Mouse (Mus musculus) forebrain, postnatal 0 days (tissue): Measurements from ENCODE around the gene Taf3. TPM values are rescaled to one million over a fixed set of nuclear protein-coding genes. Genes with fewer than 3 reads are reported as not detected.

ENCODE experiments used
- ATAC-seq: fragments of 200-750 bp; cut with Nextera tagmentation; 2 replicates; pipeline ENCODE4 v1.8.0; 2017; ENCODE audit warnings: mild to moderate bottlenecking, moderate library complexity
- DNase-seq: peaks from one replicate; pipeline ENCODE4 v3.0.0-alpha.2; 2015
- H3K27ac ChIP-seq: fragments of 300-500 bp; sonication (generic); 2 replicates; pipeline ENCODE4 v1.5.1; 2014; ENCODE audit warnings: low read depth, mild to moderate bottlenecking, antibody characterized with exemption, low read length, moderate library complexity, mixed read lengths
- H3K27me3 ChIP-seq: fragments of 300-500 bp; sonication (generic); 2 replicates; pipeline ENCODE4 v1.6.1; 2014; ENCODE audit warnings: mild to moderate bottlenecking, low read length, mixed read lengths; ENCODE audit not compliant: insufficient read depth
- H3K36me3 ChIP-seq: fragments of 300-500 bp; sonication (generic); 2 replicates; pipeline ENCODE4 v1.6.1; 2014; ENCODE audit warnings: mild to moderate bottlenecking, moderate library complexity; ENCODE audit not compliant: insufficient read depth
- H3K4me1 ChIP-seq: fragments of 300-500 bp; sonication (generic); 2 replicates; pipeline ENCODE4 v1.6.1; 2014; ENCODE audit warnings: antibody characterized with exemption; ENCODE audit not compliant: insufficient read depth
- H3K4me2 ChIP-seq: fragments of 300-500 bp; sonication (generic); 2 replicates; pipeline ENCODE4 v1.6.1; 2014; ENCODE audit warnings: low read depth, mild to moderate bottlenecking, moderate library complexity
- H3K4me3 ChIP-seq: fragments of 300-500 bp; sonication (generic); 2 replicates; pipeline ENCODE4 v1.5.1; 2014; ENCODE audit warnings: low read depth, low read length, mixed read lengths
- H3K9ac ChIP-seq: fragments of 300-500 bp; sonication (generic); 2 replicates; pipeline ENCODE4 v1.6.1; 2014; ENCODE audit warnings: mild to moderate bottlenecking
- H3K9me3 ChIP-seq: fragments of 300-500 bp; sonication (generic); 2 replicates; pipeline ENCODE4 v1.6.1; 2016; ENCODE audit warnings: low read length
- CTCF ChIP-seq: sonication (generic); IDR thresholded peaks from 2 replicates; pipeline ENCODE4 v1.5.1; 2016; ENCODE audit warnings: antibody characterized with exemption, control low read depth, low read depth
- WGBS: fragments of 180-500 bp; shearing (Covaris S2); extraction: QIAGEN DNeasy Blood & Tissue Kit; methylation state at CpG from one replicate; pipeline ENCODE4 v1.1.7; 2014; 5-methylcytosine and 5-hydroxymethylcytosine counted together
- polyA plus RNA-seq: library from polyadenylated mRNA; unstranded; fragments of >200 nt; fragmentation: Nextera tagmentation; extraction: Ambion mirVana; gene quantifications from 2 replicates; pipeline ENCODE4 v1.2.1, GENCODE M21; 2015
- total RNA-seq: library from RNA; depleted of rRNA; stranded (reverse); fragments of >200 nt; gene quantifications from 2 replicates; pipeline ENCODE4 v1.2.3, GENCODE M21; 2014

Gene Taf3
- total and polyA plus RNA-seq, 2 experiments from 2014 or later = 3.5 to 9.6 TPM

DNA sequence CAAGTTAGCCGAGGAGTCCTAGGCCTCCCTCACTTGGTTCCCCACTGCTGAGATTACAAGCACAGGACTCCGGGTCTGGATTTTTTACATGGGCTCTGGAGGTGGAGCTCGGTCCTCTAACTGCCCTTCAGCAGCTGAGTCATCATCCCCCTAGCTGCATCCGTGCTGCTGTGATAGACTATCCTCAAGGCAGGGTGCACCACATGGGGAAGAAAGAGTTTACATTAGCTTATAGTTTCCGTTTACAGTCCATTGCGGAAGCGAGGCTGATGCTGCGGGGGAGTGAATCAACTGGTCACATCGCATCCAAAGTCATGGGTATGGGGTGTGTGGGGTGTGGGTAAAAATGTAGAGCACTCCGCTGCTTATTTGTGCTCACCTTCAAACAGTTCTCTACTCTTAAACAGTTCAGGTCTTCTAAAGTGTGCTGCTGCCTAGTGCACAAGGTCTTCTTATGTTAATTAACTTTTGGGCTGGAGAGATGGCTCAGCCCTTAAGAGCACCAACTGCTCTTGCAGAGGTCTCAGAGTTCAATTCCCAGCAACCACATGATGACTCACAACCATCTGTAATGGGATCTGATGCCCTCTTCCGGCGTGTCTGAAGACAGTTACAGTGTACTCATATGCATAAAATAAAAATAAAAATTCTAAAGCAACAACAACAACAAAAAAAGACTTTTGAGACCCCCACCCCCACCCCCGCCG is 144.4 kb downstream of the Taf3 start:
- H3K4me1 ChIP-seq = no peaks in the 10 kb centered on the region
- 76% methylated on average over 14 of the region's 14 CpGs for WGBS
- no peak for TF ChIP-seq CTCF
- no peak for DNase-seq
- no peaks in the 10 kb centered on the region for H3K9me3 ChIP-seq
- H3K4me3 ChIP-seq = no peak overlapping the region
- ATAC-seq = no peak
- H3K9ac ChIP-seq = no peak overlapping the region
- H3K27me3 ChIP-seq = peaks cover 13% of the 10 kb centered on the region
- H3K27ac ChIP-seq = no peak overlapping the region
- H3K36me3 ChIP-seq = no peaks in the 10 kb centered on the region
- no peak overlapping the region for H3K4me2 ChIP-seq

DNA sequence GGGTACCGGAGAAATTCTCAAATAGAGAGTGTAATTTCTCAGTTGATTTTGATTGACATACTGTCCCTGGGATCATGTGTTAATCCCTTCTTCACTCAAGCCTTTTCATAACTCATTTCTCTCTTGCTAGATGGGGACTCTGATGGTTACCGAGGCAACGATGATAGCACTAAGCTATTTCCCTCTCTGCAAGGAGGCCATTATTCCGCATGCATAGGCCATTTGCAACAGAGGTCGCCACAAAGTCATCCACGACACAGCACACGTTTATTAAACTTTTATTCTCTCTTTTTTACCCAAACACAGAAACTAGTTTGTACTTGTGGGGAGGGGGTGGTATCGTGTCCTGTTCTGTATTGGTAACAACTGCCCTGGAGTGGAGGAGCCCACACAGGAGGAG is 150.6 kb downstream of the Taf3 start:
- no peak overlapping the region for H3K4me3 ChIP-seq
- H3K27ac ChIP-seq = no peak overlapping the region
- H3K27me3 ChIP-seq = peaks cover 68% of the 10 kb centered on the region
- H3K36me3 ChIP-seq = no peaks in the 10 kb centered on the region
- ATAC-seq (peak; percentile 53; the same call in 1 of the 2 replicates), DNase-seq (no peak)
- H3K4me2 ChIP-seq = no peak overlapping the region
- H3K9me3 ChIP-seq = no peaks in the 10 kb centered on the region
- no peak overlapping the region for H3K9ac ChIP-seq
- 1% methylated on average over 8 of the region's 8 CpGs for WGBS
- no peaks in the 10 kb centered on the region for H3K4me1 ChIP-seq
- TF ChIP-seq CTCF = no peak

GRCm38 (mm10) chr2:9896097-9896770 is 152.2 kb downstream of the Taf3 start:
- DNase-seq (no peak), ATAC-seq (no peak)
- TF ChIP-seq CTCF = no peak
- 2% methylated on average over 22 of the region's 22 CpGs for WGBS
- Histone ChIP-seq H3K4me1 (no peaks in the 10 kb centered on the region), H3K27ac (no peak overlapping the region), H3K36me3 (no peaks in the 10 kb centered on the region), H3K9me3 (no peaks in the 10 kb centered on the region), H3K9ac (no peak overlapping the region), H3K4me2 (no peak overlapping the region), H3K27me3 (peaks cover 76% of the 10 kb centered on the region), H3K4me3 (0 out of 2 replicates have a peak overlapping the region, but pooled peaks have one; percentile 5)

- no peaks in the 10 kb centered on the region for H3K9me3 ChIP-seq
- no peak overlapping the region for H3K9ac ChIP-seq
- H3K4me2 ChIP-seq = no peak overlapping the region
- no peak overlapping the region for H3K4me3 ChIP-seq
- ATAC-seq (no peak), DNase-seq (peak; percentile 13)
- no peaks in the 10 kb centered on the region for H3K36me3 ChIP-seq
- H3K4me1 ChIP-seq = no peaks in the 10 kb centered on the region
- WGBS = 1% methylated on average over 19 of the region's 19 CpGs
- H3K27me3 ChIP-seq = peaks cover 88% of the 10 kb centered on the region
- no peak for TF ChIP-seq CTCF
- H3K27ac ChIP-seq = no peak overlapping the region
Observed at GRCm38 (mm10) chr2:9894836-9895593, 153.4 kb downstream of the Taf3 start.

DNA sequence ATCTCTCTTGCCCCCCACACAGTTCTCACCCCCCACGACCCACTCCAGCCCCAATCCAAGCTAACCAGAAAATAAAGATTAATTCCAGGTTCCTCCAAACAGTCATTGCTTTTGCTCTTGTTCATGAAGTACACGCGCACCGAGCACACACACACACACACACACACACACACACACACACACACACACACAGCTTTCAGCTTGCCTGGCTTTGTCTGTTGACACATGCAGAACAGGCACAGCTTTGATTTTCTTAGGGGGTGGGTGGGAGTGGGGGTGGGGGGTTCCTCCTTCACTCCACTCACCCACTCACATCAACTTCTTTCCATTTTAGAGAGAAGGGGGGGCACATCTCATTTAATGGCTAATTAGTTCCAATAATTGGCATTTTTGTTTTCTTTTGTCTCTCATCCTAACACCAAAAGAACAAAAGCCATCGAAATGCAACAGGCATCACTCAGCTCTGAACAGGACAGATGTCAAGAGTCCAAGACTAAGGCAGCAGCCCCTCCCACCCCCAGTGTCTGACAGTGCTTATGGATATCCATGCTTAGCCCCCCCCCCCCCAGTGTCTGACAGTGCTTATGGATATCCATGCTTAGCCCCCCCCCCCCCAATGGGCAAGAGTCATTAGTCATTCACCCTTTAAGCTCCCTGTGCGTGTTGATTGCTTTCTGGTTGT is 155.0 kb downstream of the Taf3 start:
- under 1% methylated on average over 6 of the region's 6 CpGs for WGBS
- no peak overlapping the region for H3K4me2 ChIP-seq
- no peak for TF ChIP-seq CTCF
- no peak overlapping the region for H3K9ac ChIP-seq
- no peaks in the 10 kb centered on the region for H3K4me1 ChIP-seq
- H3K36me3 ChIP-seq = no peaks in the 10 kb centered on the region
- ATAC-seq (no peak), DNase-seq (no peak)
- H3K4me3 ChIP-seq = no peak overlapping the region
- no peak overlapping the region for H3K27ac ChIP-seq
- no peaks in the 10 kb centered on the region for H3K9me3 ChIP-seq
- H3K27me3 ChIP-seq = peaks cover 91% of the 10 kb centered on the region

- ATAC-seq = no peak
- peak; percentile 44 for DNase-seq
Observed at GRCm38 (mm10) chr2:9892541-9892940, 155.9 kb downstream of the Taf3 start.

More at GRCm38 (mm10) chr2:9892541-9892940, 155.9 kb downstream of the Taf3 start:
- no peak overlapping the region for H3K4me3 ChIP-seq
- H3K27ac ChIP-seq = no peak overlapping the region
- H3K36me3 ChIP-seq = no peaks in the 10 kb centered on the region
- no peaks in the 10 kb centered on the region for H3K4me1 ChIP-seq
- H3K9me3 ChIP-seq = no peaks in the 10 kb centered on the region
- H3K4me2 ChIP-seq = no peak overlapping the region
- WGBS = 5% methylated on average over 7 of the region's 7 CpGs
- TF ChIP-seq CTCF = no peak
- H3K9ac ChIP-seq = no peak overlapping the region
- H3K27me3 ChIP-seq = peaks cover 91% of the 10 kb centered on the region
